Mouse (Mus musculus): ENCODE results near the gene Tmub2. TPM values are rescaled to one million over a fixed set of nuclear protein-coding genes. Genes with fewer than 3 reads are reported as not detected.

Tmub2 gene
- total and polyA plus RNA-seq, 3 experiments: 27.0 to 32.9 (median 31.0) TPM

DNA sequence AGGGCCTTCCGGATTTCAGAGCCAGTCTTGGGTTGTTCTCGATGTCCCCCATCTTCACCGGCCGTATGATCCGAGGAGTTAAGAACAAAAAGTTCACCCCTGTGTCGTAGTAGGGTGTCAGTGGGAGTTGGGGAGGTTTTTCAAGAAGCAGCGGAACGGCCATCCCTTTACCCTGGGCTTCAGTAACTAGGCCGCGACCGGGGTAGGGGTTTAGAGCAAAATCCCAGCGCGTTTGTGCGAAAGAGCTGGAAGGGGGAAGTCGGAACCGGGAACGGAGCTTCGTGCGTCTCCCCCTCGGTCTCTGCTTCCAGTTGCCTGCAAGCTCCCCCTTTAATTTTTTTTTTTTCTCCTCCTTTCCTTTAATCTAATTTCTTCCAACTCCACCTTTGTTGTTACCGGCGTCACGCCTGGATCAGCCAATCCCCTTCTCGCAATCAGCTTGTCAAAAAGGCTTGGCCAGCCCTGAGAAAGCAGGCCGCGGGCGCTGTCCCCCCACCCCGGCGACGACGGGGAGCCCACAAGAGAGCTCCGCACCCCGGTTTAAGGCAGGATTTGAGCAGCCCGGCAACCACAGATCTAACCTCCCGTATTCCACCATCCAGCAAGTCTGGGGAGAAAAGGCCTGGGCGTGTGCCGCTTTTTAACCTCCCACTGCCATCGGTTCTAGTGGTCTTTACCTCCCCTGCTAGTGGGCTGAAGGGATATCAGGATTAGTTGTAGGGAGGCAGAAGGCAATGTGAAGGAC lies 35.4 kb downstream of the Tmub2 start:
- DNase-seq (ENCODE audit: extremely low read depth): no peak
- Histone ChIP-seq H3K9ac (ENCODE audit: insufficient read depth, low read depth) (peak overlapping the region; percentile 93), H3K36me3 (replicated peaks in 1 of 2; ENCODE audit: control insufficient read depth in 1 of 2, insufficient read depth in 1 of 2, low read length in 1 of 2) (peaks cover 0 to 3% of the 10 kb centered on the region in 2 experiments), H3K27ac (ENCODE audit: insufficient read depth, low read depth) (no peak overlapping the region), H3K79me2 (replicated peaks; ENCODE audit: control insufficient read depth, extremely low read depth, insufficient read depth, poor library complexity, severe bottlenecking) (peaks cover 29% of the 10 kb centered on the region), H3K27me3 (replicated peaks) (peaks cover 17% of the 10 kb centered on the region), H3K4me1 (ENCODE audit: control insufficient read depth in 1 of 2, insufficient read depth in 2 of 2) (peaks cover 3 to 10% of the 10 kb centered on the region in 2 experiments), H3K9me3 (replicated peaks; ENCODE audit: low read length) (no peaks in the 10 kb centered on the region), H3K4me3 (replicated peaks in 1 of 3; ENCODE audit: low read depth in 2 of 3, low read length in 2 of 3, poor library complexity in 1 of 3) (peak overlapping the region in 1 of 3 experiments; percentile 20), H3K4me2 (ENCODE audit: insufficient read depth, low read depth, poor library complexity, severe bottlenecking) (peak overlapping the region; percentile 52; the same call in 1 of the 2 replicates)
- dilution Hi-C loops (cut with MboI; ENCODE audit: extremely low pct_ligation_motif_present, extremely low pct_unique_long_range_greater_than_20kb, low sequenced_read_pairs) (loop anchor here (25.0 kb wide), 1 partner anchor 92 kb away; the partner anchor contains the start of gene Slc25a39), in situ Hi-C loops (cut with MboI; ENCODE audit: low pct_ligation_motif_present, low pct_unique_long_range_greater_than_20kb, low sequenced_read_pairs) (loop anchor here (5.0 kb wide), 2 partner anchors 37 to 87 kb away; partner anchors contain the start of gene Slc25a39)
- TF ChIP-seq ETS1 (conservative IDR thresholded peaks at IDR 0.05; ENCODE audit: low read depth, low read length) (no peak), ZC3H11A (IDR thresholded peaks at IDR 0.05; ENCODE audit: low read depth, low read length) (no peak), HCFC1 (IDR thresholded peaks at IDR 0.05; ENCODE audit: low read depth, low read length) (no peak), POLR2A (IDR thresholded peaks at IDR 0.05; ENCODE audit: low read depth, low read length) (peak; percentile 39; the same call in 1 of the 2 replicates), MYC (IDR thresholded peaks at IDR 0.05; ENCODE audit: low read depth, low read length) (no peak), CHD2 (IDR thresholded peaks at IDR 0.05; ENCODE audit: low read length) (no peak), GABPA (IDR thresholded peaks at IDR 0.05; ENCODE audit: insufficient replicate concordance, low read depth, low read length) (no peak), NELFE (IDR thresholded peaks at IDR 0.05; ENCODE audit: low read depth, low read length) (0 out of 2 replicates have a peak, but pooled peaks have one; percentile 42), MAZ (IDR thresholded peaks at IDR 0.05; ENCODE audit: low read depth, low read length) (0 out of 2 replicates have a peak, but pooled peaks have one; percentile 52), SMC3 (IDR thresholded peaks at IDR 0.05; ENCODE audit: low read depth, low read length) (no peak), SIN3A (IDR thresholded peaks at IDR 0.05; ENCODE audit: low read length) (no peak), MAFK (IDR thresholded peaks at IDR 0.05; ENCODE audit: insufficient replicate concordance, low read length) (no peak), ZKSCAN1 (IDR thresholded peaks at IDR 0.05; ENCODE audit: borderline replicate concordance, low read depth, low read length) (no peak), MXI1 (IDR thresholded peaks at IDR 0.05; ENCODE audit: low read depth, low read length) (no peak), ZMIZ1 (IDR thresholded peaks at IDR 0.05; ENCODE audit: low read depth, low read length) (peak; percentile 36; the same call in 1 of the 2 replicates), TCF12 (IDR thresholded peaks at IDR 0.05; ENCODE audit: low read depth, low read length) (no peak), NRF1 (IDR thresholded peaks at IDR 0.05; ENCODE audit: low read depth, low read length) (no peak), ZNF384 (IDR thresholded peaks at IDR 0.05; ENCODE audit: low read depth, low read length) (peak; percentile 60; the same call in 1 of the 2 replicates), CTCF (conservative IDR thresholded peaks at IDR 0.05 in 1 of 2, IDR thresholded peaks at IDR 0.05 in 1 of 2; ENCODE audit: low read depth in 2 of 2, low read length in 2 of 2) (no peak)

DNA sequence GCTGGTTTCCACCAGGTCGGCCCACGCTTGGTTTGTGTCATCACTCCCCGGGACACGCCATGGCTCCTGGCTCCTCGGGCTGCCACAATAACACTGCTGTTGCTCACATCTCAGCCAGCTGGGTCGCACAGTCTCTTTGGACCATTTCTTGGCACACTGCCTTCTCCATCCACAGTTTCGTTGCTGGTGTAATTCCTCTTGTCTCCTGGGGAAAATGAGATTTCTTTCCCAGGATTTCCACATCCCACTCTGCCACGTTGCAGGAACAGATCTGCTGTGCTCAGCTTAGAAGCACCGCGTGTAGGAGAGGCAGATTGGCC lies 35.9 kb downstream of the Tmub2 start:
- no peak for DNase-seq (ENCODE audit: extremely low read depth)
- H3K27me3 ChIP-seq (replicated peaks): peaks cover 17% of the 10 kb centered on the region
- no peak overlapping the region for H3K4me2 ChIP-seq (ENCODE audit: insufficient read depth, low read depth, poor library complexity, severe bottlenecking)
- H3K79me2 ChIP-seq (replicated peaks; ENCODE audit: control insufficient read depth, extremely low read depth, insufficient read depth, poor library complexity, severe bottlenecking): peaks cover 24% of the 10 kb centered on the region
- no peaks in the 10 kb centered on the region for H3K9me3 ChIP-seq (replicated peaks; ENCODE audit: low read length)
- dilution Hi-C loops (cut with MboI; ENCODE audit: extremely low pct_ligation_motif_present, extremely low pct_unique_long_range_greater_than_20kb, low sequenced_read_pairs) (loop anchor here (25.0 kb wide), 1 partner anchor 92 kb away; the partner anchor contains the start of gene Slc25a39), in situ Hi-C loops (cut with MboI; ENCODE audit: low pct_ligation_motif_present, low pct_unique_long_range_greater_than_20kb, low sequenced_read_pairs) (loop anchor here (5.0 kb wide), 2 partner anchors 37 to 87 kb away; partner anchors contain the start of gene Slc25a39)
- peaks cover 0 to 6% of the 10 kb centered on the region in 2 experiments; a peak in 2 of 4 replicates for H3K4me1 ChIP-seq (ENCODE audit: control insufficient read depth in 1 of 2, insufficient read depth in 2 of 2)
- H3K9ac ChIP-seq (ENCODE audit: insufficient read depth, low read depth): no peak overlapping the region
- no peak for TF ChIP-seq MAX (IDR thresholded peaks at IDR 0.05; ENCODE audit: low read length)
- no peak for TF ChIP-seq ZMIZ1 (IDR thresholded peaks at IDR 0.05; ENCODE audit: low read depth, low read length)
- no peak for TF ChIP-seq BHLHE40 (IDR thresholded peaks at IDR 0.05; ENCODE audit: low read depth, low read length)
- no peak for TF ChIP-seq POLR2A (IDR thresholded peaks at IDR 0.05; ENCODE audit: low read depth, low read length)
- no peak for TF ChIP-seq USF1 (IDR thresholded peaks at IDR 0.05; ENCODE audit: low read depth, low read length)
- TF ChIP-seq ETS1 (conservative IDR thresholded peaks at IDR 0.05; ENCODE audit: low read depth, low read length): no peak
- no peak for TF ChIP-seq HCFC1 (IDR thresholded peaks at IDR 0.05; ENCODE audit: low read depth, low read length)
- TF ChIP-seq UBTF (IDR thresholded peaks at IDR 0.05; ENCODE audit: low read depth, low read length): no peak
- TF ChIP-seq JUND (conservative IDR thresholded peaks at IDR 0.05; ENCODE audit: low read depth, low read length): no peak
- TF ChIP-seq MAFK (IDR thresholded peaks at IDR 0.05; ENCODE audit: insufficient replicate concordance, low read length): no peak
- no peak for TF ChIP-seq MEF2A (IDR thresholded peaks at IDR 0.05; ENCODE audit: borderline replicate concordance, low read depth, low read length)
- no peak for TF ChIP-seq IRF4 (IDR thresholded peaks at IDR 0.05; ENCODE audit: low read depth, low read length)
- no peak for TF ChIP-seq EP300 (IDR thresholded peaks at IDR 0.05; ENCODE audit: low read length)
- TF ChIP-seq JUN (IDR thresholded peaks at IDR 0.05; ENCODE audit: insufficient read depth, low read depth, low read length): no peak
- no peak for TF ChIP-seq SIN3A (IDR thresholded peaks at IDR 0.05; ENCODE audit: low read length)
- TF ChIP-seq USF2 (conservative IDR thresholded peaks at IDR 0.05; ENCODE audit: low read depth, low read length): no peak
- no peaks in the 10 kb centered on the region for H3K36me3 ChIP-seq (replicated peaks in 1 of 2; ENCODE audit: control insufficient read depth in 1 of 2, insufficient read depth in 1 of 2, low read length in 1 of 2)
- H3K4me3 ChIP-seq (replicated peaks in 1 of 3; ENCODE audit: low read depth in 2 of 3, low read length in 2 of 3, poor library complexity in 1 of 3): no peak overlapping the region
- H3K27ac ChIP-seq (ENCODE audit: insufficient read depth, low read depth): no peak overlapping the region

Measured in CH12.LX (cell line).